ENCODE assay signal across 16 mouse cellular contexts in the genomic region with DNA sequence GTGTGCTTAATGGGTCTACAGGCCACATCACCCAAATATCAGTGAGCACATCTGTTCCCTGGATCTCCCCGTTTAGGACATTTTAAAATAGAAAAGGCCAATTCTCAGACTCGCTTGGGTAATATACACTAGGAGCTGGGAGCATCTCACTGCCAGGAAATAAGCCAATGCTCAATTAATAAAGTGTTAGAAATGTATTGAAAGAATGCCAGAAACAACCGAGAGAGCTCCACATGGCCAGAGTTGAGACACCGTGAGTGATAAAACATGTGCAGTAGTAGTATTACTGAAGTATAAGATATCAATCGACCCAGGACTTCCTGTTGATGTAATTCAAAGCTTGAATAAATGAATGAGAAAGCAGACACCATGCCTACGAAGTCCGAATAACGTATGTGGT.
"Had no signal": no experiment of that assay in that cellular context is flagged by ENCODE, and none has a peak within 500 bp of the region (broad histone marks: within the 10 kb centered on the region; RNA-seq: fewer than 3 reads in every experiment).

No protein-coding gene starts in this region.

- H3K36me3 ChIP-seq: liver, embryonic 13.5 days; liver, embryonic 15.5 days; midbrain, embryonic 13.5 days; midbrain, embryonic 15.5 days; neural tube, embryonic 12.5 days; stomach, embryonic 15.5 days had no signal

- H3K27ac ChIP-seq: liver, embryonic 13.5 days; liver, embryonic 15.5 days; macrophage; midbrain, embryonic 13.5 days; midbrain, embryonic 15.5 days; neural tube, embryonic 12.5 days; stomach, embryonic 15.5 days; stomach, postnatal 0 days had no signal

- H3K9me3 ChIP-seq: liver, embryonic 13.5 days; liver, embryonic 15.5 days; midbrain, embryonic 13.5 days; midbrain, embryonic 15.5 days; neural tube, embryonic 12.5 days; stomach, embryonic 15.5 days had no signal

- H3K4me1 ChIP-seq: liver, embryonic 13.5 days; liver, embryonic 15.5 days; megakaryocyte, embryonic 14.5 days; midbrain, embryonic 15.5 days; neural tube, embryonic 12.5 days had no signal

- ATAC-seq: liver, postnatal 0 days; midbrain, embryonic 13.5 days; midbrain, embryonic 15.5 days had no signal

- H3K9ac ChIP-seq: liver, embryonic 13.5 days; liver, embryonic 15.5 days; liver, postnatal 0 days; midbrain, embryonic 13.5 days; midbrain, embryonic 15.5 days; neural tube, embryonic 12.5 days; stomach, embryonic 15.5 days had no signal

- DNase-seq: liver; liver, embryonic 13.5 days; liver, postnatal 0 days; right cerebral cortex, postnatal 14 days; thymus, adult 2 months; thymus, postnatal 25 days; thymus, postnatal 4 days had no signal

- H3K4me3 ChIP-seq: liver, embryonic 13.5 days; liver, embryonic 15.5 days; megakaryocyte, embryonic 14.5 days; midbrain, embryonic 13.5 days; midbrain, embryonic 15.5 days; neural tube, embryonic 12.5 days; stomach, embryonic 15.5 days had no signal

- H3K4me2 ChIP-seq: liver, embryonic 11.5 days; liver, embryonic 13.5 days; liver, embryonic 15.5 days; midbrain, embryonic 13.5 days; midbrain, embryonic 15.5 days; neural tube, embryonic 12.5 days; stomach, embryonic 15.5 days had no signal

- H3K27me3 ChIP-seq: liver, embryonic 13.5 days; liver, embryonic 15.5 days; megakaryocyte, embryonic 14.5 days; midbrain, embryonic 13.5 days; midbrain, embryonic 15.5 days; neural tube, embryonic 12.5 days; stomach, embryonic 15.5 days had no signal
